Mouse (Mus musculus) intestine, postnatal 0 days (tissue): ENCODE measurements around the gene Cntnap4. TPM values are rescaled to one million over a fixed set of nuclear protein-coding genes. Genes with fewer than 3 reads are reported as not detected.

Experiments
- ATAC-seq: fragments of 200-750 bp; cut with Nextera tagmentation; 2 replicates; pipeline ENCODE4 v1.8.0; 2017; ENCODE audit warnings: mild to moderate bottlenecking, moderate TSS enrichment, moderate library complexity
- H3K27ac ChIP-seq: fragments of 300-500 bp; sonication (generic); 2 replicates; pipeline ENCODE4 v1.5.1; 2014; ENCODE audit warnings: mild to moderate bottlenecking, low read depth, low read length, moderate library complexity
- H3K27me3 ChIP-seq: fragments of 300-500 bp; sonication (generic); replicated peaks from 2 replicates; pipeline ENCODE4 v1.6.1; 2014; ENCODE audit warnings: low read length, mixed read lengths; ENCODE audit not compliant: control insufficient read depth, insufficient read depth
- H3K36me3 ChIP-seq: fragments of 300-500 bp; sonication (generic); 2 replicates; pipeline ENCODE4 v1.6.1; 2014; ENCODE audit warnings: mild to moderate bottlenecking, moderate library complexity; ENCODE audit not compliant: control insufficient read depth, insufficient read depth
- H3K4me1 ChIP-seq: fragments of 300-500 bp; sonication (generic); replicated peaks from 2 replicates; pipeline ENCODE4 v1.6.1; 2014; ENCODE audit warnings: antibody characterized with exemption, low read length, mixed read lengths; ENCODE audit not compliant: control insufficient read depth, insufficient read depth
- H3K4me2 ChIP-seq: fragments of 300-500 bp; sonication (generic); replicated peaks from 2 replicates; pipeline ENCODE4 v1.6.1; 2014; ENCODE audit warnings: low read depth, mild to moderate bottlenecking, moderate library complexity
- H3K4me3 ChIP-seq: fragments of 300-500 bp; sonication (generic); 2 replicates; pipeline ENCODE4 v1.5.1; 2014; ENCODE audit warnings: low read depth, low read length
- H3K9ac ChIP-seq: fragments of 300-500 bp; sonication (generic); 2 replicates; pipeline ENCODE4 v1.6.1; 2014; ENCODE audit warnings: mild to moderate bottlenecking, low read depth, low read length
- H3K9me3 ChIP-seq: fragments of 300-500 bp; sonication (generic); 2 replicates; pipeline ENCODE4 v1.6.1; 2016; ENCODE audit warnings: mixed run types; ENCODE audit not compliant: control insufficient read depth
- CTCF ChIP-seq: sonication (generic); IDR thresholded peaks from 2 replicates; pipeline ENCODE4 v1.5.1; 2016; ENCODE audit warnings: low read depth, mild to moderate bottlenecking, control low read depth, antibody characterized with exemption, moderate library complexity
- WGBS: fragments of 180-500 bp; shearing (Covaris S2); extraction: QIAGEN DNeasy Blood & Tissue Kit; methylation state at CpG from one replicate; pipeline ENCODE4 v1.1.7; 2014; 5-methylcytosine and 5-hydroxymethylcytosine counted together
- polyA plus RNA-seq: library from polyadenylated mRNA; unstranded; fragments of >200 nt; fragmentation: Nextera tagmentation; extraction: Ambion mirVana; gene quantifications from 2 replicates; pipeline ENCODE4 v1.2.1, GENCODE M21; 2015

Cntnap4 gene
- polyA plus RNA-seq, 1 experiment from 2014 or later: 0.18 TPM

DNA sequence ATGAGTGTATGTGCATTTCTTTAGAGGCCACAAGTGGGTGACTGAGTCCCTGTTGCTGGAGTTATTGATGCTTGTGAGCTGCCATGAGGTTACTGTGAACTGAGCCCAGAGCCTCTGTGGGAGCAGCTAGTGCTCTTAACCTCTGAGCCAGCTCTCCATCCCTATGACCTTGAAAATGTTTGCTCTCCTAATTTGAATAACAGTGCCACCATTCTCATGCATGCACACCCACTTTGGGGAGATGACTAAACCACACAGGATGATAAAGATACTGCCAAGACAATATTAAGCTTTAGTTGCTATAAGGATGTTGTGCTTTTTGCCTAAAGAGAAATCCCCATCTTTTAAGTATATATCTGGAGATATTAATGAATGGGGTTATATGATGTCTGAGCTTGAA is 125.9 kb downstream of the Cntnap4 start:
- Histone ChIP-seq H3K4me1 (no peaks in the 10 kb centered on the region), H3K27ac (no peak overlapping the region), H3K27me3 (no peaks in the 10 kb centered on the region), H3K9ac (no peak overlapping the region), H3K4me2 (no peak overlapping the region), H3K36me3 (no peaks in the 10 kb centered on the region), H3K4me3 (no peak overlapping the region), H3K9me3 (no peaks in the 10 kb centered on the region)
- TF ChIP-seq CTCF: no peak
- ATAC-seq: no peak

DNA sequence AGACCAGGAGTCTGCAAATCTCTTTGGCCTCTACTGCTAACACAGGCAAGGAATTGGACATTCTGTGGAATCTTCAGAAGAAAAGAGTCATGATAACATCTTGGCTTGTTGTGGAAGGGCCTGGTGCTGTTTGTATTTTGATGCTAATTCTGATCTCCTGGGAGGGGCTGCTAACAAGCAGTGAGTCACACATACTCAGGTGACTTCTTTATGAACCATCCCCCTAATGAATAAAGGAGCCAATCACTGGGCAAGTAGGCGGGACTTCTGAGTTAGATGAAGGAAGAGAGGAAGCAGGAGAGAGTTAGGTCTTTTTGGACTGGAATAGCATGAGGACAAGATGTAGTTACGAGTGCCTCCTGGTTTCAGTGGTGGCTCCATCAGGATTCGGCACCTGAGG is 128.3 kb downstream of the Cntnap4 start:
- no peak for ATAC-seq
- TF ChIP-seq CTCF: no peak
- H3K4me2 ChIP-seq: no peak overlapping the region
- 80% methylated on average over 3 of the region's 3 CpGs for WGBS
- no peak overlapping the region for H3K27ac ChIP-seq
- no peaks in the 10 kb centered on the region for H3K36me3 ChIP-seq
- no peaks in the 10 kb centered on the region for H3K9me3 ChIP-seq
- H3K27me3 ChIP-seq: no peaks in the 10 kb centered on the region
- no peak overlapping the region for H3K4me3 ChIP-seq
- H3K9ac ChIP-seq: no peak overlapping the region
- H3K4me1 ChIP-seq: no peaks in the 10 kb centered on the region

DNA sequence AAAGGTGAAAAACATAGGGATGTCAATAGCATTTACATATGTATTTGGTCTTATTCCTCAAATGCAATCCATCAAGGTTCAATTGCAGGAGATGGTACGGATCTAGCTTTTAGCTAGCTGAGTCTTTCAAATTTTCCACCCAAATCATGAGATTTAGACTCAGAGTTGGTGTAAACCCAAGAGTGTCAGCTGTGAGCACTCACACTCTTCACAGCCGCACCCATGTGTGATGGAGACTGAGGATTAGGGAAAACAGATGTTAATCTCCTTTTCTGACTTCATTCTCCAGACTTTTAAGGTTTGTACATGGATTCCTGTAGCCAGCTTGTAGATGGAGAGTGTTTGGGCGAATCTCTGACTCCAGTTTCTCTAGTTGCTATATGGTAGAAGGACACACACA is 147.1 kb downstream of the Cntnap4 start:
- Histone ChIP-seq H3K9ac (no peak overlapping the region), H3K4me1 (no peaks in the 10 kb centered on the region), H3K27me3 (no peaks in the 10 kb centered on the region), H3K4me3 (no peak overlapping the region), H3K36me3 (no peaks in the 10 kb centered on the region), H3K9me3 (no peaks in the 10 kb centered on the region), H3K27ac (no peak overlapping the region), H3K4me2 (no peak overlapping the region)
- 66% methylated on average over 3 of the region's 3 CpGs for WGBS
- TF ChIP-seq CTCF: no peak
- no peak for ATAC-seq

DNA sequence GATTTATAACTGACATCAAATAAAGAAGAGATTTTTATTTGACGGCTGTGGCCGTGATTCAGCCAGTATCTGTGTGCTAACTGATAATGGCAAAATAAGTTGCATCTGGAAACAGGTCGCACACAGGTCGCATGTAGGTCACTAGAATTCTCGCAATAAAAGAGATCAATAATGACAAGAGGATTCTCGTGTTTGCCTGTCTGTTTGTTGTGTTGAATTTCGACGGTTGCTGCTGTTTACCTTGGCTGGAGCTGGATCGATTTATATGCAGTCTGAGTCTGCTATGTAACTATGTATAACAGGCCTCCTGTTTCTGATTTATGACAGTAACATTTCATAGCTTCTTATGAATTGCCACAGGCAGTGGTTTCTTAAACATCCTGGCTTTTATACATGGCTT is 155.1 kb downstream of the Cntnap4 start:
- Histone ChIP-seq H3K27me3 (no peaks in the 10 kb centered on the region), H3K27ac (no peak overlapping the region), H3K4me2 (no peak overlapping the region), H3K9me3 (no peaks in the 10 kb centered on the region), H3K4me3 (no peak overlapping the region), H3K9ac (no peak overlapping the region), H3K4me1 (no peaks in the 10 kb centered on the region), H3K36me3 (no peaks in the 10 kb centered on the region)
- TF ChIP-seq CTCF: no peak
- no peak for ATAC-seq
- WGBS: 29% methylated on average over 9 of the region's 9 CpGs

DNA sequence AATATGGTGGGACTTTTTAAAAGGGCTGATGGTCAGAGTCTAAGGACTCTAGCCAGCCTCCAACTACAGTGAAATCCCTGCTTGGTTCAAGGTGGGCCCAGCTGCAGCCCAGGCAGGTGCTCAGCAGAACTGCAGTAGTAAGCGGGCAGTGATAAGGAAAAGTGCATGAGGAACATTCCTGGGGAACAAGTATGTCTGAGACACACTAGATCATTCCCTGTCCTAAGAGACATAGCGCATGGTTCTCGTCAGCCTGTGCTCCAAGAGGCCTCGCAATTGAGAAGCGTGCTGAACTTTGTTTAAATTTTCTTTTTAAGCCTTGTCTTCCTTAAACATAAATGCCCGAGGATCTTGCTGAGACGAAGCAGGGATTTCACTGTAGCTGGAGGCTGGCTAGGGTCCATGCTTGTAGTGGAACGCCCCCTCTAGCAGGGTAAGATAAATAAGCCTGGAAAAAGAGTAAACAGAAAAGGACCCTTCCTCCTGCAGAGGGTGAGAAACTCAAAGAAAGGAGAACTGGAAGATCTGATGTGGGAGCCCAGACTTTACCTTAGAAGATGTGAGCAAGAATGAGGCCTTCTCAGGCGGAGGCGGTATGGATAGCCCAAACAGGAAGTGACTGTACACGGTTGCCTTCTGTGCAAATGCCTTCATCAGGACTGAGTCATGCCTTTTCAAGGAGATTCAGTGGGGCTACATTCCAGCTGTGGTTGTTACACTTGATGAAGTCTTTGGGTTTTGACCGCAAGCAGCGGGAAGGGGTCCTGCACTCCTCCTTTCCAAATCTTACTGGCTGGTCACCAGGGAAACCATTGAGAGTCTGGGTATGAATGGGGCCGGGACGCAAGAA is 161.0 kb downstream of the Cntnap4 start:
- H3K4me2 ChIP-seq: no peak overlapping the region
- H3K4me3 ChIP-seq: no peak overlapping the region
- no peaks in the 10 kb centered on the region for H3K4me1 ChIP-seq
- TF ChIP-seq CTCF: no peak
- H3K36me3 ChIP-seq: no peaks in the 10 kb centered on the region
- H3K27ac ChIP-seq: no peak overlapping the region
- H3K9ac ChIP-seq: no peak overlapping the region
- no peaks in the 10 kb centered on the region for H3K9me3 ChIP-seq
- H3K27me3 ChIP-seq: no peaks in the 10 kb centered on the region
- WGBS: 58% methylated on average over 15 of the region's 15 CpGs
- ATAC-seq: no peak

DNA sequence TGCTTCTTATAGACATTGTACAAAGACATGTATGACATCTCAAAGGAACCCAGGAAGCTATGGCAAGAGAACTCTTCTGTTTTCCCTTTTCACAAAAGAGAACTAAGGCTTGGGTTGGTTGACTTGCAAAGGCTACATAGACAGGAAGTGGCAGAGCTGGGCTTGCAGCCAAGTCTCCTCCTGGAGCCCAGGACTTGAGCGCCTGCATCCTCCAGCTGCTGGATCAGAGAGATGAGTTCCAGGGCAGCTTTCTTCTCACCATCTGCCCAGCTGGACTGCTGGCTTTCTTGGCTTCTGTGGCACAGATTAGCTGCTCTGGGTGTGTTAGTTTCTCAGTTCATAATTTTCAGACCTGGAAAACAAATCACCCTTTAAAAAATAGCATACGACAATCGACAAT is 165.7 kb downstream of the Cntnap4 start:
- Histone ChIP-seq H3K4me1 (no peaks in the 10 kb centered on the region), H3K27me3 (no peaks in the 10 kb centered on the region), H3K9ac (no peak overlapping the region), H3K27ac (no peak overlapping the region), H3K36me3 (no peaks in the 10 kb centered on the region), H3K4me3 (no peak overlapping the region), H3K9me3 (no peaks in the 10 kb centered on the region), H3K4me2 (no peak overlapping the region)
- no peak for TF ChIP-seq CTCF
- ATAC-seq: no peak
- WGBS: 79% methylated on average over 3 of the region's 3 CpGs

DNA sequence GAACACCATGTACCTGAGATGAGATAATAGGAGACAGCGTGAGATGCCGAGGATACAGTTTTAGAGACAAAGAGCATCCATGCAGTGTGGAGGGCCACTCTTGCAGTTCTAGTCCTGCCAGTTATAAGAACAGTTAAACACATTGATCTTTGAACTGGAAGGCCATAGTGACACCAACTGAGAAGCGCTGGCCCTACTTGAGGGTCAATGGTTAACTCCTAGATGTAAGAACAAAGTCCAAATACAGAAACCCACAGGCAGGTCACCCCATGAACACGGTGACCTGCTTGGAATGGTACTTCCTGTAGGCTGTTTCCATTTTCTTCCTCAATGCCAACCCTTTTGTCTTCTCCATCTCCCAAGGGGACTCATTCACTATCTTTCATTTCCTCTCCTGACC is 173.5 kb downstream of the Cntnap4 start:
- Histone ChIP-seq H3K4me3 (no peak overlapping the region), H3K9me3 (no peaks in the 10 kb centered on the region), H3K27ac (no peak overlapping the region), H3K9ac (no peak overlapping the region), H3K4me1 (no peaks in the 10 kb centered on the region), H3K4me2 (no peak overlapping the region), H3K36me3 (no peaks in the 10 kb centered on the region), H3K27me3 (no peaks in the 10 kb centered on the region)
- no peak for TF ChIP-seq CTCF
- ATAC-seq: no peak
- 87% methylated on average over 4 of the region's 4 CpGs for WGBS
